Comparison of ENCODE assay signal across 10 mouse cellular contexts in genomic region chr5:89455526-89455925, GRCm38 (mm10). TPM values are rescaled to one million over a fixed set of nuclear protein-coding genes. Genes with fewer than 3 reads are reported as not detected.
DNase-seq lines count a peak whose midpoint lies in the region; ATAC-seq and TF ChIP-seq lines count a peak whose summit lies in the region.
"Had no signal": no experiment of that assay in that cellular context is flagged by ENCODE, and none has a peak within 500 bp of the region (broad histone marks: within the 10 kb centered on the region; RNA-seq: fewer than 3 reads in every experiment).

No protein-coding gene starts in this region.

- no peaks in the 10 kb centered on the region for H3K4me1 ChIP-seq in hindbrain, embryonic 11.5 days (replicated peaks; ENCODE audit: control insufficient read depth, insufficient read depth, low read length)
- H3K4me1 ChIP-seq in hindbrain, embryonic 14.5 days (replicated peaks; ENCODE audit: control insufficient read depth, insufficient read depth, low read length): no peaks in the 10 kb centered on the region
- 0 out of 2 replicates have a peak, but pooled peaks cover 2% of the 10 kb centered on the region for H3K4me1 ChIP-seq in E14TG2a.4 (replicated peaks; ENCODE audit: low read depth, low read length)
- no peaks in the 10 kb centered on the region for H3K4me1 ChIP-seq in forebrain, embryonic 13.5 days
- no peaks in the 10 kb centered on the region for H3K4me1 ChIP-seq in limb, embryonic 11.5 days (ENCODE audit: control insufficient read depth, insufficient read depth, low read length)
- H3K4me1 ChIP-seq: embryonic facial prominence, embryonic 13.5 days; limb, embryonic 15.5 days had no signal

- TF ChIP-seq CTCF in E14TG2a.4 (conservative IDR thresholded peaks at IDR 0.05; ENCODE audit: low read length): peak; percentile 79

- H3K4me3 ChIP-seq in hindbrain, embryonic 11.5 days (ENCODE audit: low read depth, low read length): no peak overlapping the region
- no peak overlapping the region for H3K4me3 ChIP-seq in hindbrain, embryonic 14.5 days (replicated peaks; ENCODE audit: low read length)
- H3K4me3 ChIP-seq in E14TG2a.4 (replicated peaks; ENCODE audit: low read length): no peak overlapping the region
- H3K4me3 ChIP-seq in forebrain, embryonic 13.5 days: no peak overlapping the region
- no peak overlapping the region for H3K4me3 ChIP-seq in limb, embryonic 11.5 days (ENCODE audit: low read depth, low read length)
- H3K4me3 ChIP-seq: embryonic facial prominence, embryonic 13.5 days; limb, embryonic 15.5 days had no signal

- DNase-seq in hindbrain, embryonic 11.5 days (ENCODE audit: low spot score): peak; percentile 69
- no peak for DNase-seq in hindbrain, embryonic 14.5 days (ENCODE audit: low spot score)
- DNase-seq in adrenal gland, adult 18-20 months (ENCODE audit: low spot score in 2 of 2): peak; percentile 54 to 60
- DNase-seq in limb, embryonic 11.5 days (ENCODE audit: low spot score): peak; percentile 68
- peak; percentile 68 for DNase-seq in retina, embryonic 14.5 days (ENCODE audit: low spot score)

- WGBS in hindbrain, embryonic 11.5 days: 50% methylated on average over 8 of the region's 8 CpGs
- WGBS in hindbrain, embryonic 14.5 days: 53% methylated on average over 8 of the region's 8 CpGs
- 49% methylated on average over 8 of the region's 8 CpGs for WGBS in forebrain, embryonic 13.5 days
- whole genome bisulfite sequencing in limb, embryonic 11.5 days: 53% methylated on average over 8 of the region's 8 CpGs

- H3K27ac ChIP-seq in hindbrain, embryonic 11.5 days (ENCODE audit: low read depth, low read length): no peak overlapping the region
- H3K27ac ChIP-seq in hindbrain, embryonic 14.5 days: no peak overlapping the region
- no peak overlapping the region for H3K27ac ChIP-seq in forebrain, embryonic 13.5 days
- H3K27ac ChIP-seq in limb, embryonic 11.5 days (replicated peaks; ENCODE audit: low read depth, low read length): no peak overlapping the region
- H3K27ac ChIP-seq: embryonic facial prominence, embryonic 13.5 days; limb, embryonic 15.5 days had no signal

- no peaks in the 10 kb centered on the region for H3K36me3 ChIP-seq in hindbrain, embryonic 11.5 days (ENCODE audit: control insufficient read depth, insufficient read depth, low read length)
- H3K36me3 ChIP-seq in hindbrain, embryonic 14.5 days (replicated peaks; ENCODE audit: control insufficient read depth, insufficient read depth): no peaks in the 10 kb centered on the region
- H3K36me3 ChIP-seq in E14TG2a.4 (ENCODE audit: insufficient read depth, low read length): no peaks in the 10 kb centered on the region
- no peaks in the 10 kb centered on the region for H3K36me3 ChIP-seq in forebrain, embryonic 13.5 days (ENCODE audit: poor library complexity, severe bottlenecking)
- H3K36me3 ChIP-seq in limb, embryonic 11.5 days (ENCODE audit: control insufficient read depth, insufficient read depth, low read length): no peaks in the 10 kb centered on the region
- H3K36me3 ChIP-seq: embryonic facial prominence, embryonic 13.5 days; limb, embryonic 15.5 days had no signal

- no peak overlapping the region for H3K9ac ChIP-seq in hindbrain, embryonic 11.5 days (ENCODE audit: low read depth, low read length)
- H3K9ac ChIP-seq in hindbrain, embryonic 14.5 days: no peak overlapping the region
- no peak overlapping the region for H3K9ac ChIP-seq in forebrain, embryonic 13.5 days
- no peak overlapping the region for H3K9ac ChIP-seq in limb, embryonic 11.5 days (ENCODE audit: low read length)
- H3K9ac ChIP-seq: embryonic facial prominence, embryonic 13.5 days; limb, embryonic 15.5 days had no signal

- no peak overlapping the region for H3K4me2 ChIP-seq in hindbrain, embryonic 11.5 days (replicated peaks; ENCODE audit: low read depth, low read length)
- H3K4me2 ChIP-seq in hindbrain, embryonic 14.5 days (replicated peaks): no peak overlapping the region
- H3K4me2 ChIP-seq in forebrain, embryonic 13.5 days: no peak overlapping the region
- H3K4me2 ChIP-seq in limb, embryonic 11.5 days (ENCODE audit: low read depth, severe bottlenecking): no peak overlapping the region
- H3K4me2 ChIP-seq: embryonic facial prominence, embryonic 13.5 days; limb, embryonic 15.5 days had no signal

- ATAC-seq in hindbrain, embryonic 11.5 days (ENCODE audit: low FRiP score): peak; percentile 66
- ATAC-seq in hindbrain, embryonic 14.5 days (ENCODE audit: low FRiP score): no peak
- peak; percentile 55 for ATAC-seq in forebrain, embryonic 13.5 days
- no peak for ATAC-seq in limb, embryonic 11.5 days (ENCODE audit: insufficient number of reproducible peaks, low FRiP score, low TSS enrichment, low read depth)
- no peak for ATAC-seq in monocyte, adult 5-6 weeks (replicated peaks; ENCODE audit: insufficient number of reproducible peaks, low FRiP score, low TSS enrichment, poor library complexity, severe bottlenecking)

- no peaks in the 10 kb centered on the region for H3K27me3 ChIP-seq in hindbrain, embryonic 11.5 days (ENCODE audit: control insufficient read depth, insufficient read depth, low read length)
- H3K27me3 ChIP-seq in hindbrain, embryonic 14.5 days (ENCODE audit: control insufficient read depth, insufficient read depth, low read length): no peaks in the 10 kb centered on the region
- H3K27me3 ChIP-seq in E14TG2a.4 (ENCODE audit: insufficient read depth, low read length): 0 out of 2 replicates have a peak, but pooled peaks cover 2% of the 10 kb centered on the region
- no peaks in the 10 kb centered on the region for H3K27me3 ChIP-seq in forebrain, embryonic 13.5 days
- no peaks in the 10 kb centered on the region for H3K27me3 ChIP-seq in limb, embryonic 11.5 days (ENCODE audit: control insufficient read depth, insufficient read depth, low read length)
- H3K27me3 ChIP-seq: embryonic facial prominence, embryonic 13.5 days; limb, embryonic 15.5 days had no signal

- no peaks in the 10 kb centered on the region for H3K9me3 ChIP-seq in hindbrain, embryonic 11.5 days (ENCODE audit: control insufficient read depth, low read length)
- H3K9me3 ChIP-seq in hindbrain, embryonic 14.5 days (ENCODE audit: control insufficient read depth, low read length): no peaks in the 10 kb centered on the region
- H3K9me3 ChIP-seq in E14TG2a.4 (ENCODE audit: low read length): no peaks in the 10 kb centered on the region
- H3K9me3 ChIP-seq in forebrain, embryonic 13.5 days (replicated peaks): no peaks in the 10 kb centered on the region
- H3K9me3 ChIP-seq in limb, embryonic 11.5 days (ENCODE audit: control insufficient read depth, low read length): no peaks in the 10 kb centered on the region
- H3K9me3 ChIP-seq: embryonic facial prominence, embryonic 13.5 days; limb, embryonic 15.5 days had no signal

RNA-seq across cellular contexts. Expression of gene Gc, which starts 2.2 kb away (rescaled TPM):
- polyA plus RNA-seq in hindbrain, embryonic 11.5 days (2014; fragmentation: Nextera tagmentation; extraction: Ambion mirVana): 0.35 TPM in 1 of 2 replicates, not detected in the other
- polyA plus RNA-seq in hindbrain, embryonic 14.5 days (2014; fragmentation: Nextera tagmentation; extraction: Ambion mirVana): 0.14 TPM in 1 of 2 replicates, not detected in the other
- under 1 TPM in 1 of 2 experiments, not detected in 1; 0.83 TPM for total RNA-seq in adrenal gland, adult 18-20 months (2021)
- 0.15 TPM in 1 of 2 replicates, not detected in the other for polyA plus RNA-seq in forebrain, embryonic 13.5 days (2015; fragmentation: Nextera tagmentation; extraction: Ambion mirVana)
- not detected in 2 replicates for polyA plus RNA-seq in limb, embryonic 11.5 days (2014; fragmentation: Nextera tagmentation; extraction: Ambion mirVana)
- total RNA-seq in monocyte, adult 5-6 weeks (2017): not detected in 3 replicates
- polyA plus RNA-seq: embryonic facial prominence, embryonic 13.5 days had no signal

Comparison
In these comparisons a context has a peak if more than half of its experiments do, and no peak if none do; other contexts are left out.
1. ATAC-seq: peak in hindbrain, embryonic 11.5 days (single experiment) and forebrain, embryonic 13.5 days (single experiment); none in hindbrain, embryonic 14.5 days (single experiment), limb, embryonic 11.5 days (single experiment) and monocyte, adult 5-6 weeks (single experiment).